Mouse (Mus musculus) kidney, embryonic 15.5 days (tissue): ENCODE data around the gene Erg28. TPM values are rescaled to one million over a fixed set of nuclear protein-coding genes. Genes with fewer than 3 reads are reported as not detected.
A peak's percentile ranks its signal among the peaks of the same experiment; 100 is the strongest.

Experiments used
- ATAC-seq: fragments of 200-750 bp; cut with Nextera tagmentation; replicated peaks from 2 replicates; pipeline ENCODE4 v1.8.0; 2017; ENCODE audit warnings: moderate TSS enrichment; ENCODE audit not compliant: low FRiP score
- H3K27ac ChIP-seq: fragments of 300-500 bp; sonication (generic); 2 replicates; pipeline ENCODE4 v1.5.1; 2015; ENCODE audit warnings: mild to moderate bottlenecking, inconsistent platforms
- H3K27me3 ChIP-seq: fragments of 300-500 bp; sonication (generic); 2 replicates; pipeline ENCODE4 v1.6.1; 2015; ENCODE audit warnings: inconsistent platforms
- H3K36me3 ChIP-seq: fragments of 300-500 bp; sonication (generic); 2 replicates; pipeline ENCODE4 v1.6.1; 2015; ENCODE audit warnings: inconsistent platforms
- H3K4me1 ChIP-seq: fragments of 300-500 bp; sonication (generic); 2 replicates; pipeline ENCODE4 v1.6.1; 2015; ENCODE audit warnings: inconsistent platforms
- H3K4me2 ChIP-seq: fragments of 300-500 bp; sonication (generic); 2 replicates; pipeline ENCODE4 v1.6.1; 2015; ENCODE audit warnings: moderate library complexity, mild to moderate bottlenecking, inconsistent platforms
- H3K4me3 ChIP-seq: fragments of 300-500 bp; sonication (generic); replicated peaks from 2 replicates; pipeline ENCODE4 v1.5.1; 2015; ENCODE audit warnings: mild to moderate bottlenecking, inconsistent platforms
- H3K9ac ChIP-seq: fragments of 300-500 bp; sonication (generic); 2 replicates; pipeline ENCODE4 v1.6.1; 2015; ENCODE audit warnings: mild to moderate bottlenecking, inconsistent platforms
- H3K9me3 ChIP-seq: fragments of 300-500 bp; sonication (generic); replicated peaks from 2 replicates; pipeline ENCODE4 v1.6.1; 2016; ENCODE audit warnings: inconsistent platforms
- WGBS: fragments of 180-500 bp; shearing (Covaris S2); methylation state at CpG from one replicate; pipeline ENCODE4 v1.1.7; 2015; ENCODE audit warnings: mixed read lengths; 5-methylcytosine and 5-hydroxymethylcytosine counted together
- polyA plus RNA-seq: library from polyadenylated mRNA; unstranded; fragments of >200 nt; fragmentation: Nextera tagmentation; extraction: Ambion mirVana; gene quantifications from 2 replicates; pipeline ENCODE4 v1.2.1, GENCODE M21; 2015

Gene Erg28
- polyA plus RNA-seq, 1 experiment from 2014 or later = 117 TPM

- Histone ChIP-seq H3K4me1 (peaks cover 9% of the 10 kb centered on the region), H3K27me3 (no peaks in the 10 kb centered on the region), H3K9ac (no peak overlapping the region), H3K27ac (no peak overlapping the region), H3K36me3 (peaks cover 43% of the 10 kb centered on the region), H3K4me3 (no peak overlapping the region), H3K4me2 (no peak overlapping the region), H3K9me3 (no peaks in the 10 kb centered on the region)
- no peak for ATAC-seq
Measured at GRCm38 (mm10) chr12:85810959-85811358, 13.4 kb downstream of the Erg28 start.

- 59% methylated on average over 6 of the region's 6 CpGs for WGBS
- no peak overlapping the region for H3K9ac ChIP-seq
- ATAC-seq = no peak
- peaks cover 9% of the 10 kb centered on the region for H3K4me1 ChIP-seq
- H3K9me3 ChIP-seq = no peaks in the 10 kb centered on the region
- H3K4me2 ChIP-seq = no peak overlapping the region
- no peak overlapping the region for H3K4me3 ChIP-seq
- H3K27me3 ChIP-seq = no peaks in the 10 kb centered on the region
- H3K36me3 ChIP-seq = peaks cover 32% of the 10 kb centered on the region
- no peak overlapping the region for H3K27ac ChIP-seq
Measured at GRCm38 (mm10) chr12:85809726-85810125, 14.6 kb downstream of the Erg28 start.

GRCm38 (mm10) chr12:85800031-85800430 lies 24.3 kb downstream of the Erg28 start:
- WGBS = 41% methylated on average over 9 of the region's 9 CpGs
- no peak for ATAC-seq
- Histone ChIP-seq H3K4me1 (peaks cover 4% of the 10 kb centered on the region; the same call in 1 of the 2 replicates), H3K36me3 (no peaks in the 10 kb centered on the region), H3K4me3 (no peak overlapping the region), H3K27me3 (no peaks in the 10 kb centered on the region), H3K9ac (no peak overlapping the region), H3K27ac (no peak overlapping the region), H3K9me3 (no peaks in the 10 kb centered on the region), H3K4me2 (no peak overlapping the region)

- no peaks in the 10 kb centered on the region for H3K27me3 ChIP-seq
- no peak overlapping the region for H3K27ac ChIP-seq
- no peak overlapping the region for H3K4me3 ChIP-seq
- peaks cover 11% of the 10 kb centered on the region for H3K4me1 ChIP-seq
- H3K36me3 ChIP-seq = no peaks in the 10 kb centered on the region
- WGBS = 83% methylated on average over 1 of the region's 1 CpGs
- no peak overlapping the region for H3K4me2 ChIP-seq
- no peak overlapping the region for H3K9ac ChIP-seq
- H3K9me3 ChIP-seq = no peaks in the 10 kb centered on the region
- no peak for ATAC-seq
Measured at GRCm38 (mm10) chr12:85795551-85795950, 28.8 kb downstream of the Erg28 start.

GRCm38 (mm10) chr12:85794094-85794493 lies 30.3 kb downstream of the Erg28 start:
- H3K4me2 ChIP-seq = no peak overlapping the region
- no peak overlapping the region for H3K4me3 ChIP-seq
- H3K9ac ChIP-seq = no peak overlapping the region
- no peaks in the 10 kb centered on the region for H3K36me3 ChIP-seq
- ATAC-seq = no peak
- no peaks in the 10 kb centered on the region for H3K27me3 ChIP-seq
- H3K4me1 ChIP-seq = peaks cover 7% of the 10 kb centered on the region
- H3K27ac ChIP-seq = no peak overlapping the region
- no peaks in the 10 kb centered on the region for H3K9me3 ChIP-seq
- WGBS = 80% methylated on average over 2 of the region's 2 CpGs

- H3K9ac ChIP-seq = no peak overlapping the region
- no peak overlapping the region for H3K4me3 ChIP-seq
- no peak overlapping the region for H3K4me2 ChIP-seq
- peaks cover 7% of the 10 kb centered on the region for H3K4me1 ChIP-seq
- no peaks in the 10 kb centered on the region for H3K36me3 ChIP-seq
- H3K27ac ChIP-seq = no peak overlapping the region
- no peaks in the 10 kb centered on the region for H3K9me3 ChIP-seq
- WGBS = 46% methylated on average over 6 of the region's 6 CpGs
- no peak for ATAC-seq
- H3K27me3 ChIP-seq = no peaks in the 10 kb centered on the region
Measured at GRCm38 (mm10) chr12:85792821-85793346, 31.5 kb downstream of the Erg28 start.

GRCm38 (mm10) chr12:85792158-85792557 lies 32.2 kb downstream of the Erg28 start:
- Histone ChIP-seq H3K4me3 (no peak overlapping the region), H3K9ac (no peak overlapping the region), H3K27me3 (no peaks in the 10 kb centered on the region), H3K27ac (no peak overlapping the region), H3K36me3 (no peaks in the 10 kb centered on the region), H3K4me1 (peaks cover 7% of the 10 kb centered on the region), H3K4me2 (no peak overlapping the region), H3K9me3 (no peaks in the 10 kb centered on the region)
- ATAC-seq = no peak
- WGBS = 92% methylated on average over 4 of the region's 4 CpGs

- no peak overlapping the region for H3K9ac ChIP-seq
- no peak overlapping the region for H3K27ac ChIP-seq
- no peaks in the 10 kb centered on the region for H3K27me3 ChIP-seq
- H3K36me3 ChIP-seq = no peaks in the 10 kb centered on the region
- WGBS = 16% methylated on average over 19 of the region's 19 CpGs
- H3K4me3 ChIP-seq = no peak overlapping the region
- ATAC-seq = peak; percentile 83
- 0 out of 2 replicates have a peak overlapping the region, but pooled peaks have one; percentile 6 for H3K4me2 ChIP-seq
- H3K9me3 ChIP-seq = no peaks in the 10 kb centered on the region
- peaks cover 15% of the 10 kb centered on the region for H3K4me1 ChIP-seq
Measured at GRCm38 (mm10) chr12:85784916-85785815, 39.2 kb downstream of the Erg28 start.

- no peak for ATAC-seq
- no peak overlapping the region for H3K27ac ChIP-seq
- WGBS = 95% methylated on average over 3 of the region's 3 CpGs
- no peaks in the 10 kb centered on the region for H3K9me3 ChIP-seq
- H3K4me1 ChIP-seq = peaks cover 18% of the 10 kb centered on the region
- no peak overlapping the region for H3K4me2 ChIP-seq
- H3K9ac ChIP-seq = no peak overlapping the region
- H3K4me3 ChIP-seq = no peak overlapping the region
- H3K27me3 ChIP-seq = no peaks in the 10 kb centered on the region
- no peaks in the 10 kb centered on the region for H3K36me3 ChIP-seq
Measured at GRCm38 (mm10) chr12:85781606-85782005, 42.7 kb downstream of the Erg28 start.

- WGBS = 91% methylated on average over 5 of the region's 5 CpGs
- no peaks in the 10 kb centered on the region for H3K9me3 ChIP-seq
- H3K9ac ChIP-seq = no peak overlapping the region
- H3K36me3 ChIP-seq = no peaks in the 10 kb centered on the region
- H3K27ac ChIP-seq = no peak overlapping the region
- peaks cover 4% of the 10 kb centered on the region; the same call in 1 of the 2 replicates for H3K4me1 ChIP-seq
- no peaks in the 10 kb centered on the region for H3K27me3 ChIP-seq
- ATAC-seq = no peak
- H3K4me3 ChIP-seq = no peak overlapping the region
- no peak overlapping the region for H3K4me2 ChIP-seq
Measured at GRCm38 (mm10) chr12:85779707-85780106, 44.6 kb downstream of the Erg28 start.

- Histone ChIP-seq H3K27me3 (no peaks in the 10 kb centered on the region), H3K27ac (no peak overlapping the region), H3K4me3 (no peak overlapping the region), H3K9ac (no peak overlapping the region), H3K9me3 (peaks cover 3% of the 10 kb centered on the region; the same call in 1 of the 2 replicates), H3K36me3 (no peaks in the 10 kb centered on the region), H3K4me2 (no peak overlapping the region), H3K4me1 (0 out of 2 replicates have a peak, but pooled peaks cover 2% of the 10 kb centered on the region)
- no peak for ATAC-seq
- WGBS = 40% methylated on average over 3 of the region's 3 CpGs
Measured at GRCm38 (mm10) chr12:85778962-85779361, 45.4 kb downstream of the Erg28 start.

- Histone ChIP-seq H3K27me3 (no peaks in the 10 kb centered on the region), H3K27ac (no peak overlapping the region), H3K4me2 (no peak overlapping the region), H3K9ac (no peak overlapping the region), H3K4me3 (no peak overlapping the region), H3K9me3 (peaks cover 7% of the 10 kb centered on the region), H3K4me1 (no peaks in the 10 kb centered on the region), H3K36me3 (no peaks in the 10 kb centered on the region)
- no peak for ATAC-seq
- 46% methylated on average over 3 of the region's 3 CpGs for WGBS
Measured at GRCm38 (mm10) chr12:85771356-85771755, 53.0 kb downstream of the Erg28 start.
